Mouse (Mus musculus): ENCODE data around the gene Baiap2l2.
"Not testable (repeated sequence)": the region's sequence is repeated elsewhere in the genome, so short reads cannot be mapped to it uniquely, and the experiment has no call there.

Gene Baiap2l2

DNA sequence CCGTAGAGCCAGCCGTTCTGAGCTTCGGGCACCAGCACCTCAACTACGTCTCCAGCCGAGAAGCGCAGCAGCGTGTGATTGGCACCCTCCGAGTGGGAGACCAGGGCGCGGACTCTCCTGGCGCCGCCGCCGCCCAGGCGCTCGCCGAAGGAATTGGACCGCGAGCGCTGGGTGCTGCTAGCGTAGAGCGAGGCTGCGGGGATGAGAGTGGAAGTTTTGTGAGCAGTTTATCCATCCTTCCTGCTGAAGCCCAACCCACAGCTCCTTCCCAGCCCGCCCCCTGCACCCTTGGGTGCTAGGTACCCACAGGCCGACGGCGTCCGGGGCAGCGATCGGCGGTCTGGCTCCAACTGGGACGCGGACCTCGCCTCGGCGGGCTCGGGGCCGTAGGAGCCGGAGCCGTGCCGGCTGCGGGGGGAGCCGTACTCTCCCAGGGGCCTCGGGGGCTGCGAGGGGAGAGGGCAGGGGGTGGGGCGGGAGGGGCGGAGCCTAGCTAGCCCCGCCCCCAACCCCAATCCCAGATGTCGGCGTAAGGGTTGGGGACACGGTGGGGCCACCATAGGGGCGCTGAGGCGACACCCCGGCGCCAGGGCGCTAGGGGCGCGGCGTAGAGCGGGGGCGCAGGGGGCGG, 24.1 kb downstream of the Baiap2l2 start:
- DNase-seq (ENCODE audit: low read depth, low spot score): no peak

DNA sequence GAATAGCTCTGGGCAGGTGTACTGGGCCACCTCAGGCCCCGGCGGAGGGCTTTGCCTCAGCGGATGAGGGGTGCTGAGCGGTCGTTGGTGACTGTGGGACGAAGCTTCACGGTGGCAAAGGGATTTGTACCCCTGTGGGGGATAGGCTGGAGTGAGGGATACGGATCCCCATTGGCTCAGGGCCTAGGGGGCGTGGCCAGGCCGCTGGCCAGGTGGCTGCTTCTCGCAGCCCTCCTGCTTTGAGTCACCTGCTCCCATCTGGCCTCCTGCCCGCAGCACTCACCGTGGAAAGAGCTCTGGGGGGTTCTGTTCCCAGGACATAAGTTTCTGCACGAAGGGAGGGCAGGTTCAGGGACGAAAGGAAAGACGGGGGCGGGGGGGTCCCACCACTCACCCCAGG, 26.8 kb downstream of the Baiap2l2 start:
- DNase-seq (ENCODE audit: low read depth, low spot score): no peak

DNA sequence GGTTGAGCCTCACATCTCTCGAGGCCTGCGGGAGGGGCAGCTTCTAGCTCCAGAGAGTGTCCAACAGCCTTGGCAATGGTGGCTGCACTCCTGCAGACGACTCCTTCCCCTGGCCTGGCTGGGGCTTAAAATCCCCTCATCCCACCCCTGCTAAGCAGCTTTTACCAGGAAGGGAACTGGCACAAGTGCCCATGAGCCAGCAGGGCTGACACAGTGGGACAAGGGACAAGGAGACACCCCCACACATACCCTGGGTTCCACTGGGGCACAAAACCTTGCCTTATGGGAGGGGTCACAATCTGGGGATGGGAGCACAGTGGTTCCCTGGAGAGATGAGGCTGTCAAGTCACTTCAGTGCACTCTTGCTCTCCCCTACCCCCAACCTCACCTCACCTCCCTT, 30.7 kb downstream of the Baiap2l2 start, which contains the start of gene Slc16a8:
TSS of gene Slc16a8 (minus strand) at position 101 of the 400 bp plus-strand sequence.
- DNase-seq (ENCODE audit: low read depth, low spot score): no peak

DNA sequence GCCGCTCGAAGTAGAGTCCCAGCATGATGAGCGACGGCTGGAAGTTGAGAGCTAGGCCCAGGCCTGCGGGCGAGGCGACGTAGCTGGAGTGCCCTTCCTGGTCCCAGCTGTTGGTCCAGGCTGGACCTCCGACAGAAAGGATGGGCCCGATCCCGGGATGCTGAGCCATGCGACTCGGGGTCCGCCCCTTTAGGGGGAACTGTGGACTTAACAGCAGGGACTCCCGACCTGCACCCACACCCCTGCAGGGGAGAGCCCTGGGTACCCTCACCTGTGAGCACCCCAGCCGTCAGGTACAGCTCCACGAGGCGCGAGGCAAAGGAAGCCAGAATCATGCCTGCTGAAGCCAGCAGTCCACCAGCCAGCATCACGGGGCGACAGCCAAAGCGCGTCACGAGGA, 32.8 kb downstream of the Baiap2l2 start:
- no peak for DNase-seq (ENCODE audit: low read depth, low spot score)

DNA sequence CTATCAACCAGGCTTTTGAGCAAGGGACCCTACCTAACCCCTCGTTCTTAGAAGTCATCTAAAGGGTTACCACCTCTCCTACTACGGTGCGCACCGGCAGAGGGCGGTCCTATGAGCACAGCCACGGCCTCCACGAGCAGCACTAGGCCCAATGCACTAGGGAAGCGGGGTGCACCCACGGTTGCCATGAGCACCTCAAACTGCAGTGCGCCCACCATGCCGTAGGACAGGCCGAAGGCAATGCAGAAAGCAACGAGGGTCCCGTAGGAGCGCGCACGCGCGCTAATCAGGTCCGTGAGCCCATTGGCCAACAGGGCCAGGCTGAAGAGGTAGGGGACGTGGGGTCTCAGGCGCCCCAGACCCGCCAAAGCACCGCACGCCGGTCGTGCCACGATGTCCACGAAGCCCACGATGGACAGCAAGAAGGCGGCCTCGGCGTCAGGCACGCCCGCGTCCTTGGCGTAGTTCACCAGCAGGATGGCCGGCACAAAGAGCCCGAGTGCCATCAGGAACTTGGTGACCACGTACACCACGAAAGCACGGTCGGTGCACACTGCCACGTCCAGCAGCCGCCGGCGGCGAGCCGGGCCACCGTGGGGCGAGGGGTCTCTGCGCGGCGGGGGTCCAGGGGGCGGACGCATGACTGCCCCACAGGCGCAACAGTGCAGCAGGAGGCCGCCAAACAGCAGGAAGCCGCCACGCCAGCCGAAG, 33.4 kb downstream of the Baiap2l2 start:
- no peak for DNase-seq (ENCODE audit: low read depth, low spot score)

DNA sequence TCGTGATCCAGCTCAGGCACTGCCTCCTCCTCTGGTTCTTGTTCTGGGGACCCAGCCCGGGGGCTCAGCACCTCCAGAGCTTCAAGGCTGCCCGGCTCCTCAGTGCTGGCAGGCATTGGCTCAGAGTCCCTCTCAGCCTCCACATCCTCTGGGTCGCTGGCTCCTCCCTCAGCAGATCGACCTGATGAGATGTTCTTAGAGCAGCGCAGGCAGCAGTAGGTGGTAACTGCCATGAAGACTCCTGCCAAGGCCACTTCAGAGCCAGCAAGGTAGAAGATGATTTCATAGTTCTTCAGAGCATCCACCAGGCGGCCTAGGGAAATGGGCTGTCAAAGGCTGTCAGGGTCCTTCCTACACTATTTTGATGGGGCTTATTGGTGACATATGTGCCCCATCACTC, 34.2 kb downstream of the Baiap2l2 start:
- no peak for DNase-seq (ENCODE audit: low read depth, low spot score)

DNA sequence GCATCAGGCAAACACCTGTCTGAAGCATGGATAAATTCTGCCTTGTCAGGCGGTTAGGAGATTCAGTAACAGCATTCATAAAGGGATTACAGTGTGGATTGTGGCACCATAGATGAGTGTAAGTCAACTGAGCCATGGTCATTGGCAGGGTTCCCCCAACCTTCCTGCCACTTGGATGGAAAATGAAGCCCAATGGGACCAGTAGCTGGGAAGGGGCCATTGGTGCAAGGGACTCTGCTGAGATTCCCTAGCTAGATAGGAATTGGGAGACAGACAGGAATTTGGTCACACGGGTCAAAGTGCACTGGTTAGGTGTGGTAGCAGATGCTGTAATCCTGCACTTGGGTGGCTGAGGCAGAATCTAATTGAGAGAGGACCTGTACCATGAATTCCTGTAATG, 35.1 kb downstream of the Baiap2l2 start:
- DNase-seq (ENCODE audit: low read depth, low spot score): no peak

DNA sequence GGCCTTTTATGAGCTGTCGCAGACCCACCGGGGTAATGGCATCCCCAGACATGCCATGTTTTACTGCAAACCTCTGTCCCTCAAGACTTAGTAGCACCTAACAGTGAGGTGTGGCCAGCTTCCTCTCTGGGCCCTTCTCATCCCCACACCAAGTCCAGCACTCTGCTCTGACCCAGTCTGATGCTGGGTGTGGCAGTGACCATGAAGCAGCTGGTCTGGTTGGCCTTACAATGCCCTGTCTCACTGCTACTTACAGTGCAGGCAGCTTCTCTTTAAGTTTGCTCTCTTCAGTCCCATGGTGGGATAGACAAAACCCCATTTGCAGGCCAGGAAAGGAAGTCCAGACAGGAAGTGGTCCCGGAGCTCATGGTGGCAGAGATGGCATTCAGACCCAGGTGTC, 40.0 kb downstream of the Baiap2l2 start:
- DNase-seq (ENCODE audit: low read depth, low spot score): no peak

DNA sequence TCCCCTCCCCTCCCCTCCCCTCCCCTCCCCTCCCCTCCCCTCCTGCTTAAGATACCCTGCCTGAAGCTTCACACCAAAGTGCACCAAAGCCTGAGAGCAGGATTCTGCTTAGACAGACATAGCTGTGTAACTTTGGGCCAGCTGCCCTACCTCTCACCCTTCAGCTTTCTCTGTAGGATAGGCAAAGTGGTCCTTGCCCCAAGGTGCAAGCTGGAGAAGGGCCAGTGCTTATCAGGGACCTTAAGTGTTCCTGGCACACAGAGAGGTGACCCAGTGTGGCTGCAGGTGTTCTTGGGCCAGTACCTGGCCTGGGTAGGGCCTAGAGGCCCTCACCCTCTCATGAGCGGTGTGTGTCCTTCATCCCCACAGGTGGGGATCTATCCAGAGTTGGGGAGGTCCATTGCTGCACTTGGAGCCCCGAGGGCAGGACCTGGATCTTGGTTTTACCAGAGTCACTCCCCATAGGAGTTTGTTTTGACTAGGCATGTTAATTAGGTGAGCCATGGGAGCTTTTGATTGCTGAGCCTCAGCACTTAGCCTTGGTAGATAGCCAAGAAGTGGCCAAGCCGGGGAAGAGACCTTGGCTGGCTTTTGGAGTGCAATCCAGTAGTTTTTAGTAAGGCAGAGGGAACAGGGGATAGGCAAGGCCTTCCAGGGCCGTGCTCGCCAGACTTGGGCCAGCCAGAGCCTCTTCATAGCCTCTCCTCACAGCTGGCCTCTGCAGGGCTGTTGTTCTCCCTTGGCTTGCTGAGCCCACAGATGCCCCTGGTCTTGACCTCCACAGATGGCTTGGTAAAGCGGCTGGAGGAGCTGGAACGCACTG, 41.1 kb downstream of the Baiap2l2 start:
- DNase-seq (ENCODE audit: low read depth, low spot score): no peak

DNA sequence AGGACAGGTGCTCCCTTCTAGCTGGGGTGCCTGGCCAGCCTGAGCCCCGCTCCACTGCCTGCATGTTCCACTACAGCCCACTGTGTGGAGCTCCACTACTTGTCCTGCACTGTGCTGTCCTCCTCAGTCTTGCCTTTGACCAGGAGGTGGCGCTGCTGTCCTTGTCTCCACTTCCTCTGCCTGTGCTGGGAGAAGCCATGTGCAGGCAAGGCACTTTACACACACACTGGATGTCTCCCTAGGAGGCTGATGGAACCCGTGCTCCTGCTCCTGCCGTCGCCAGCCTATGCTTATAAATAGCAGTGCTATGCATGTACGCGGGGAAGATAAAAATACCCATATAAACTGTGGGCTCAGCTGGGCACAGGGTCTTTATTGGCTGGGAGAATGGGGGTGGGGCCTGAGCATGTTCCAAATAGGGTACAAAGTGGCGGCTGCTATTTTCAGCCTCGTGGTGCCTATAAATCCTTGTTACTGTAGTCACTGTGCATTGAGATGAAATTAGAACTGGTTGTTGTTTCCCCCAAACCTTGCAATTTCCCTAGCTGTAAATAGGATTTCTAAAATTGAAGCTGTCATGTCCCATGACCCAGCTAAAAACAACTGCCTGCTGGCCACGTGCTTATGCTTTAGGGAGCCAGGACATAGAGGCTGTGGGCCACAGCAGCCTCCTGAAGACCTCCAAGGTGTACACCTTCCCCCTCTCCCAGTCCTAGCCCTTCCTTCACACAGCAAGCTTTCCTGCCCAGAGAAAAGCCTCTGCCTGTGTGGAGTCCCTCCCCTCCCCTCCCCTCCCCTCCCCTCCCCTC, 41.9 kb downstream of the Baiap2l2 start:
- DNase-seq (ENCODE audit: low read depth, low spot score): peak; percentile 98

DNA sequence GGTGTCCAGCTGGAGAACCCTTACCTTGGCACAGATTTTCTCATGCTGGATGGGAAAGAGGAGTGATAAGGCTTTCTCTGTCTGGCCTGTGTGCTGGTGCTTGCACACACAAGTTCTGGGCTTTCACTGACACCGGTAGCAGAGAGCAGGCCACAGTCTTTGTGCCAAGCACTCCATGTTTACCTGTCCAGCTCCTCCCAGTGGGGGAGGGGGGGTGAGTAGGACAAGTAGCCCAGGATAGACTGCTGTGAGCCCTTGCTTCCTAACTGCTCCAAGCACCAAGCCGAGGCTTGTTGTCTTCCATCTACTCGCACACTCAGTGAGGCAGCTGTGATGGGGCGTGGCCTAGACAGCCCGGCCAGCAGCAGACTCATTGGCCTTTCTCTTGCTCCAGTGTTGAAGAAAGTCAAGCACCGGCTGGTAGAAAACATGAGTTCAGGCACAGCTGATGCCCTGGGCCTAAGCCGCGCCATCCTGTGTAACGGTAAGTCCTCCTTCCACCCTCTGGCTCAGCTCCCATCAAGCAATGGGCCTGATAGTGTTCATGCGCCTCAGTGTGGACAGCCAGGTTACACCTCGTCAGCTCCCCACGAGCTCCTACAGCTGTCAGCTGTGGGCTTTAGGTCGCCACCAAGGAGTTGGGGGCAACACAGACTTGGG, 42.6 kb downstream of the Baiap2l2 start:
- no peak for DNase-seq (ENCODE audit: low read depth, low spot score)

DNA sequence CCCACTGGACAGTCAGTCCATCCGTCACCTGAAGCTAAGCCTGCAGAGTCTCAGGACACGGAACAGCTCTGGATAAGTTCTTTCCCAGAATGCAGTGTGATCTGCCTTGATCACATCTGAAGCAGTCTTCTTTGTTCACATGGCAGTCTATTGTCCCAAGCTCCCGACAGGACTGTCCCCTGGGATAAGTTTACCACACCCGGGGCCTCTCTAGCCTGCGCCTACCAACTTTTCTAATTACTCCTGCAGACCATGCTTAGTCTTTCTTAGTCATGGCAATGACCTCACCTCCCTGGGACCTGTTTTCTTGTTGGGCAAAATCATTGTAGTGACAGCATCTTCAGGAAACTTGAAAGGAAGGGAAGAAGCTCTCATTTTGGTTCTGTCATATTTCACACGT, 47.3 kb downstream of the Baiap2l2 start:
- no peak for DNase-seq (ENCODE audit: low read depth, low spot score)

DNA sequence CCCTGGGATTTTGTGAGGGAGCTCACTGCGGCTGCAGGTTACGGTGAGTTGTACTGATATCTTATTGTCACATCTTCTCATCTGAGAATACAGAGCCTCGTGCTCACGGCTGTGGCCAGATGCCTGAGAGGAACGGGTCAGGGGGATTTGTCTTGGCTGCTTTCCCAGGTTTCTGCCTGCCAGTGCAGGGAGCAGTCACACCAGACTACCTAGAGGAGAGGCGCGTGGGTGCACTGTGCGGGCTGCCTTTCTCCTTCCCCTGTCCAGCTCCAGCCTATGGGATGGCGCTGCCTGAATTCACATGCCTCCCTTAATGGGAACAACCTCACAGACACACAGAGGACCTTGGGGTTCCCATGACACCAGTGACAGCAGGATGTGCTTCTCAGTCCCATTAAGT, 50.1 kb downstream of the Baiap2l2 start:
- no peak for DNase-seq (ENCODE audit: low read depth, low spot score)

DNA sequence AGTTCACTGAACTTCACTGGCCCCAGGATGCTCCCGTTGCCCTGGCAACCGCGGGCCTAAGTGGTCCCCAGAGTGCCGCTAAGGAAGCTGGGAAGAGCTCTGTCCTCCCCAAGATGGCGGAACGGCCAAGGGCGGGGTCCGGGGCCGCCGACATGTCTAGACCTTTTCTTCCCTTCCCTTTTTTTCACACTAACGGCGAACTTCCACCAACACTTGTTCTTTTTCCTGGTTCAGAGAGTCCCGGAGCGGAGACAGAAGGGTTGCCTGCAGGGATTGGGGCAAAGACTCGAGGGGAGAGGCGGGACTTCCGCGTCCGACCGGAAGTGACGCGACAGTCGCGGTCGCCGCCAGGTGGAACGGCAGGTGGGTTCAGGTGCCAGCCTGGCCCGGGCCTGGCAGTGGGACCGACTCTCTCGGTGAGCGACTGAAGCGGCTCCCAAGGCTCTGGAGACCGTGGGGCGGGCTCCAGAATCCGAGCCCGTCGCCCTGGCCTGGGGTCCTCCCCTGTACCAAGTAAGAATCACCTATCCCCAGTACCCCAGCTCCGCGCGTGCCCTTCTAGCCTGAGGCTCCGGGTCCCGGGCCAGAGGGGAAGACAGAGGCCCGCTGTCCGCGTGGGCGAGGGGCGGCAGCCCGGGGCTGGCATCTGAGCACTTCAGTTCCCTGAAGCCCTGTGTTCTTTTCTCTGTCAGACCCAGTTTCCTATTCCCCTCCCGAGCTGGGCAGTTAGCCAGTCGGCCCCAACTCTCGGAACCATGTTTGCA, 56.1 kb downstream of the Baiap2l2 start, which contains the start of the genes Pick1 and Gm49486:
TSS of gene Pick1 (plus strand) at position 116 of the 764 bp plus-strand sequence.
TSS of gene Gm49486 (plus strand) at position 334 of the 764 bp plus-strand sequence.
- DNase-seq (ENCODE audit: low read depth, low spot score): peak; percentile 81

DNA sequence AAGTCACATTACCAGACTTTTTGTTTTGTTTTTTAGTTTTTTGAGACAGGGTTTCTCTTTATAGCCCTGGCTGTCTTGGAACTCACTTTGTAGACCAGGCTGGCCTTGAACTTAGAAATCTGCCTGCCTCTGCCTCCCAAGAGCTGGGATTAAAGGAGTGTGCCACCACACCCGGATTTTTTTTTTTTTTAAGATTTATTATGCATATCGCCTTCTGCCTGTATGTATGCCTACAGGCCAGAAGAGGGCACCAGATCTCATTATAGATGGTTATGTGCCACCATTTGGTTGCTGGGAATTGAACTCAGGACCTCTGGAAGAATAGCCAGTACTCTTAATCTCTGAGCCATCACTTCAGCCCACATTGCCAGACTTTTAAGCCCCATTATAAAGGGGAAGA, 59.6 kb downstream of the Baiap2l2 start:
- not testable (repeated sequence) for DNase-seq (ENCODE audit: low read depth, low spot score)

DNA sequence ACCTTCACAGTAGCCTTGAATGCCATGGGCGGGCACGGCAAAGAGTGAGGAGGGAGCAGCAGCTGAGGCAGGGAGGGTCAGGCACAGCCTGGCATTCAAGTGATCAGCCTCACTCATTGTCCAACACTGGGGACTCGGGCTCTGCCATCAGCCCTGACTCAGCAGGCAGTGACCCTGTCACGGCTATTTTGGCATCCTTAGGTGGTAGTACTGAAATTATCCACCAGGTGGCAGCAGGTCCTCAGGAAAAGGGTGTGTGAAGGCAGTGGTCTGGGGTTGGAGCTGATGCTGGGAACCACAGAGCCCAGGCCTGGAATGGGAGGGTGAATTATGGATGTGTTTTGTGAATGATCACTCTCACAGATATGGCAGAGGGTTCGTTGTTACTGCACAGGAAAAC, 60.7 kb downstream of the Baiap2l2 start:
- DNase-seq (ENCODE audit: low read depth, low spot score): peak; percentile 55

DNA sequence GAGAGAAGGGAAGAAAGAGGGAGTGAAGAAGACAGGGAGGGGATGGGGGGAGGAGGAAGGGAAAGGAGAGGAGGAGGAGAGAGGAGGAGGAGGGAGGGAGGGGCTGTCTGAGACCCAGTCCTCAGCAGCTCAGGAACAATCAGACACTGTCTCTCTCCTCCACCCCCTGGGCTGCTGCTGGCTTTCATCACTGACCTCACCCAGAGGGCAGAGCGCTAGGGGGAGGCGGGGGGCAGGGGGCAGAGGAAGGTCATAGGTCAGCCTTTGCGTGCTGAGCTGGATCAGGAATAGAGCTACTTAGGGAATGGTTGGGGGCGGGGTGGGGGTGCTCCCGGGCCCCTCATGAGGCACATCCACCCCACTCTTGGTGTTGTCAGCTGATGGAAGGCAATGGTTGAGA, 61.7 kb downstream of the Baiap2l2 start:
- DNase-seq (ENCODE audit: low read depth, low spot score): no peak

DNA sequence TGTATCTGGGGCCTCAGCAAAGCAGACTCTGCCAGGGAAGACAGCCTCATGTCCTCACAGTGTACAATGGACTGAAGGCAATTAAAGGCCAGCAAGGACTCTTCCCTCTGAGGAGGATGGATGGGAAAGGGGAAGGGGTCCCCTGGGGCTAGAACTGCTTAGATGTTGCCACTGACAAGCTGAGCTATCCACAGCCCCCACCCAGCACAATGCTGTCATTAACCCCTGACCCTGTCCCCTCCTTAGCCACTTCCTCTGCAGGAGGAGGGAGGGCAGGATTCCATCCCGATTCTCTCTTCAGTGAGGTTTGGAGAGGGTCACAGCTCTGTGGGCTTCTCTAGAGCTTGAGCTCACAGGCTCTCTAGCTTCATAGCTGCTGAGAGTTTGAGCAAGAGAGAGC, 65.8 kb downstream of the Baiap2l2 start:
- DNase-seq (ENCODE audit: low read depth, low spot score): no peak

DNA sequence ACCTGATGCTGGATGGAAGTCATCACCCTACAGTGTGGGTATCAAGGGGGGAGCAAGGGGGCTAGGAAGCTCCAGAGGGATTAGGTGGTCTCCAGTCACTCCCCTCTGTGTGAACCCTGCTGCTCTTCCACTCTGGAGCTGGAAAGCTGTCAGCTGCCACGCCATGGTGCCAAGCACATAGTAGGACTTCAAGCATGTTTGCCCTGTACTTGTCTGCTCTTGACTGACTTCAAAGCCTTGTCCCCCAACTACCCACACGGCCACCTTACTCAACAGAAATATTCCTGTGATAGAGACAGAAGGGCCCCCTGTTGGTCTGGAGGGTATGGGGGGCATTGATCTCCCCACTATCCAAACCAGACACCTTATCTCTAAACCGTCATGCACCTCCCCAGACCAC, 69.1 kb downstream of the Baiap2l2 start:
- no peak for DNase-seq (ENCODE audit: low read depth, low spot score)

DNA sequence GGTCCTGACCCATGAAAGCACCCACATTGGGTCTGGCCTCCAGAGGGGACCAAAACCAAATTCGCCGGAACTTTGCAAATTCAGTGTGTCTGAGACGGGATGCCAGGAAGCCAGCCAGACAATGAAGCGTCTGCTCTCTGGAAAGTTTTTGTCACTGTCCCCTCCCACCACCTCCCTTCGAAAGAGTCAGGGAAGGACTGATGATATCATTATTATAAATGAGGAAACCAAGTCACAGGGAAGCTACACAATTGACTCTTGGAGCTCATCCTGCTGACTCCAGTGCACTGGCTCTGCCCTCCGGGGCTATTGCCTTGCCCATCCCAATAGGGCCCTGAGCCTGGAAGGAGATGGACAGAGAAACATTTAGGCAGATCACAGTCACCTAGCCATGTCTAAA, 71.7 kb downstream of the Baiap2l2 start:
- no peak for DNase-seq (ENCODE audit: low read depth, low spot score)

All from telencephalon, adult 2 months (tissue).